8 mouse cellular contexts compared by ENCODE assay signal in genomic region chr3:94309633-94310363, GRCm38 (mm10). TPM values are rescaled to one million over a fixed set of nuclear protein-coding genes. Genes with fewer than 3 reads are reported as not detected.
DNase-seq lines count a peak whose midpoint lies in the region; ATAC-seq lines count a peak whose summit lies in the region.

TSS of gene Them4 (plus strand) at chr3:94310089.

- ATAC-seq in intestine, embryonic 14.5 days (replicated peaks; ENCODE audit: low FRiP score, low TSS enrichment, low read depth): peak; percentile 99

- H3K4me2 ChIP-seq in intestine, embryonic 14.5 days (ENCODE audit: low read length): peak within 1 kb of the TSS; percentile 80

- H3K4me3 ChIP-seq in intestine, embryonic 14.5 days (ENCODE audit: low read depth, low read length): peak within 1 kb of the TSS; percentile 70

- no peaks in the 10 kb centered on the region for H3K27me3 ChIP-seq in intestine, embryonic 14.5 days (replicated peaks; ENCODE audit: control insufficient read depth, insufficient read depth, low read length)

- peak; percentile 96 for DNase-seq in adrenal gland, adult 18-20 months (ENCODE audit: low spot score in 2 of 2)
- DNase-seq in embryo, embryonic 11 days: peak; percentile 96
- peak; percentile 95 for DNase-seq in gastrocnemius, postnatal 25 days
- peak; percentile 94 for DNase-seq in intestine, embryonic 14.5 days (ENCODE audit: low spot score)
- DNase-seq in left cerebral cortex, postnatal 14 days (ENCODE audit: low spot score in 2 of 2): peak; percentile 87 to 91
- peak; percentile 96 for DNase-seq in mesoderm, embryonic 11.5 days (ENCODE audit: low read depth, low spot score)
- DNase-seq in right cerebral cortex, postnatal 36 days (ENCODE audit: low spot score in 2 of 2): peak; percentile 86 to 88
- peak; percentile 95 for DNase-seq in yolk sac, embryonic 10.5 days (ENCODE audit: low spot score)

- 0 out of 2 replicates have a peak, but pooled peaks cover 3% of the 10 kb centered on the region for H3K4me1 ChIP-seq in intestine, embryonic 14.5 days (replicated peaks; ENCODE audit: control insufficient read depth, insufficient read depth, low read length)

- peak within 1 kb of the TSS; percentile 69 for H3K9ac ChIP-seq in intestine, embryonic 14.5 days (ENCODE audit: low read length)

- H3K36me3 ChIP-seq in intestine, embryonic 14.5 days (ENCODE audit: control insufficient read depth, insufficient read depth, low read length): no peaks in the 10 kb centered on the region

- WGBS in intestine, embryonic 14.5 days: 1% methylated on average over 47 of the region's 47 CpGs

- H3K27ac ChIP-seq in intestine, embryonic 14.5 days (ENCODE audit: low read depth): peak within 1 kb of the TSS; percentile 86

- no peaks in the 10 kb centered on the region for H3K9me3 ChIP-seq in intestine, embryonic 14.5 days (ENCODE audit: control insufficient read depth, low read length)

- intact Hi-C loops in left cerebral cortex, postnatal 14 days (cut with DNase I): no loop called here

RNA-seq across cellular contexts. Expression of gene Them4, which starts in this region (rescaled TPM):
- 1 to 10 TPM; 7.5 to 9.7 TPM for total RNA-seq in adrenal gland, adult 18-20 months (2021)
- total RNA-seq in gastrocnemius, postnatal 25 days (2021): 1 to 10 TPM; 8.1 to 8.2 TPM
- 17.5 and 18.3 TPM in 2 replicates for polyA plus RNA-seq in intestine, embryonic 14.5 days (2014; fragmentation: Nextera tagmentation; extraction: Ambion mirVana)
- total RNA-seq in left cerebral cortex, postnatal 14 days (2021): 10 to 100 TPM; 20.1 to 23.3 TPM

Comparison
In these comparisons a context has a peak if more than half of its experiments do, and no peak if none do; other contexts are left out.
1. Peak in every context shown above with its lines: DNase-seq, ATAC-seq, H3K4me3 ChIP-seq and H3K27ac ChIP-seq.